Mouse (Mus musculus): ENCODE results near the gene Ccnd3.

GRCm38 (mm10) chr17:47470686-47471085 is 34.2 kb upstream of the Ccnd3 start:
- TF ChIP-seq POLR2A (IDR thresholded peaks at IDR 0.05; ENCODE audit: low read depth, low read length) (no peak), CTCF (conservative IDR thresholded peaks at IDR 0.05; ENCODE audit: insufficient read depth, insufficient read length, low read depth, low read length) (no peak)
